Mouse (Mus musculus): ENCODE data around the gene Ptprd. TPM values are rescaled to one million over a fixed set of nuclear protein-coding genes. Genes with fewer than 3 reads are reported as not detected.
"Not testable (repeated sequence)": the region's sequence is repeated elsewhere in the genome, so short reads cannot be mapped to it uniquely, and the experiment has no call there.

Ptprd gene
- total and polyA plus RNA-seq, 3 experiments: not detected

DNA sequence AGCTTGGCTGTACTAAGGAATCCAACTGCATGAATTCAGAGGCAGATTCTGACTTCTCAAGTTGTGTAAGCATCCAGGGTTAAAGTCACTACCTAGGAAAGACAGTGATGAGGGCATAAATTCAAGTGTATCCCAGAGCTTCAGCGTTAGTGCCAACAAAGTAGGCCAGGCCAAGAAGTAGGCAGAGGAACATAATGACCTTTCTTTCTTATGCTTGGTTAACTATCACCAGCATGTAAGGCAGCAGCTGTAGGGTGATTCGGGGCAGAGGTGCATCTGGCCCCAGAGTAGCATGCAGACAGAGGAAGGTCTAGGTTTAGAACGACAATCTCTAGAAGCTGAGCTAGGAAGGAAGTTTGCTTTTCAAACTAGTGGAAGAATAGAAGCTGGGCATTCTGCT is 1782.0 kb downstream of the Ptprd start:
- H3K9me3 ChIP-seq (replicated peaks; ENCODE audit: insufficient read depth, low read length): no peaks in the 10 kb centered on the region
- no peaks in the 10 kb centered on the region for H3K27me3 ChIP-seq (ENCODE audit: control insufficient read depth in 1 of 2, insufficient read depth in 2 of 2, low read length in 2 of 2)
- H3K27ac ChIP-seq (ENCODE audit: control insufficient read depth, low read depth, low read length): no peak overlapping the region
- H3K79me2 ChIP-seq (ENCODE audit: control insufficient read depth, insufficient read depth, low read length, poor library complexity): no peaks in the 10 kb centered on the region
- H3K36me3 ChIP-seq (ENCODE audit: control insufficient read depth in 1 of 2, insufficient read depth in 2 of 2, low read length in 2 of 2): no peaks in the 10 kb centered on the region
- no peak overlapping the region for H3K9ac ChIP-seq (ENCODE audit: control insufficient read depth, low read depth, low read length, poor library complexity, severe bottlenecking)
- TF ChIP-seq MAFK (IDR thresholded peaks at IDR 0.05; ENCODE audit: borderline replicate concordance, low read depth, low read length) (no peak), HCFC1 (IDR thresholded peaks at IDR 0.05; ENCODE audit: low read depth, low read length) (no peak), TAL1 (IDR thresholded peaks at IDR 0.05; ENCODE audit: low read length) (no peak), ETS1 (IDR thresholded peaks at IDR 0.05; ENCODE audit: low read depth, low read length) (no peak), BHLHE40 (IDR thresholded peaks at IDR 0.05; ENCODE audit: borderline replicate concordance, low read depth, low read length) (no peak), POLR2AphosphoS5 (IDR thresholded peaks at IDR 0.05; ENCODE audit: borderline replicate concordance, low read depth, low read length) (no peak), TBP (IDR thresholded peaks at IDR 0.05; ENCODE audit: low read depth, low read length) (no peak), GATA1 (IDR thresholded peaks at IDR 0.05; ENCODE audit: low read depth, low read length) (no peak), MAX (IDR thresholded peaks at IDR 0.05; ENCODE audit: low read length) (no peak)
- H3K4me3 ChIP-seq (ENCODE audit: control insufficient read depth in 1 of 2, insufficient read depth in 1 of 2, low read depth in 2 of 2, low read length in 2 of 2): no peak overlapping the region
- no peaks in the 10 kb centered on the region for H3K4me1 ChIP-seq (ENCODE audit: control insufficient read depth in 1 of 2, insufficient read depth in 2 of 2, low read length in 2 of 2)
- no peak for DNase-seq (ENCODE audit: low read depth, low spot score)

DNA sequence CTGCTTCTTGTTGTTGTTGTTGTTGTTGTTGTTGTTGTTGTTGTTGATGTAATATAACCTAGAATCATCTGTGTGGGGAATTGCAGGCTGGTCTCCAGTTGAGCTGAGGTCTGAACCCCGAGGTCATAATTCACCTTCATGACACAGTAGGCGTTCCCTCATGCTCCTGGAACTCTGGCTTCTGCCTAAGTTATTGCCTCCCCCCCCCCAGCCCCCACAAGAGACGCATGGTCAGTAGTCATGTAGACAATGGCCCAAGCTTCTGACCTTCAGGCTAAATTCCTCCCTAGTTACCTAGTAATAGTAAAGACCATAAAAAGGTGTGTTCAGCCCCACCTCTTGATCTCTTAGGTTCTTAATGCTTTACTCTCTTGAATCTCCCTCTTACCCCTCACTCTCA is 1784.7 kb downstream of the Ptprd start:
- H3K79me2 ChIP-seq (ENCODE audit: control insufficient read depth, insufficient read depth, low read length, poor library complexity); H3K9me3 ChIP-seq (replicated peaks; ENCODE audit: insufficient read depth, low read length); H3K4me3 ChIP-seq (ENCODE audit: control insufficient read depth in 1 of 2, insufficient read depth in 1 of 2, low read depth in 2 of 2, low read length in 2 of 2); DNase-seq (ENCODE audit: low read depth, low spot score); H3K27me3 ChIP-seq (ENCODE audit: control insufficient read depth in 1 of 2, insufficient read depth in 2 of 2, low read length in 2 of 2); H3K36me3 ChIP-seq (ENCODE audit: control insufficient read depth in 1 of 2, insufficient read depth in 2 of 2, low read length in 2 of 2); H3K9ac ChIP-seq (ENCODE audit: control insufficient read depth, low read depth, low read length, poor library complexity, severe bottlenecking); H3K4me1 ChIP-seq (ENCODE audit: control insufficient read depth in 1 of 2, insufficient read depth in 2 of 2, low read length in 2 of 2); H3K27ac ChIP-seq (ENCODE audit: control insufficient read depth, low read depth, low read length): not testable (repeated sequence)

DNA sequence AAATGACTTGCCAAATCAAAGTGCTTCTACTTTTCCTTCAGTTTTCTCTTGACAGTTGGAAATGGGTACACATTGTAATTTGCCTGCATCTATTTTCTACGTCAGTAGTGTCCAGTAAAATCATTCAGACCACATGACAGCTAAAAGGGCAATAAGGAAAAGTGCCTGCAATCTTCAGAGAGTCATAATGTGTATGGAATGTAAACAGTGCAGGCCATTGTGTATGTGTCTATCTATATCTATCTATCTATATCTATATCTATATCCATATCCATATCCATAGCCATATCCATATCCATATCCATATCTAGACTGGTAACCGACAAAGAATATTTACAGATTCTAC is 1786.6 kb downstream of the Ptprd start:
- Histone ChIP-seq H3K4me1 (ENCODE audit: control insufficient read depth in 1 of 2, insufficient read depth in 2 of 2, low read length in 2 of 2) (no peaks in the 10 kb centered on the region), H3K27ac (ENCODE audit: control insufficient read depth, low read depth, low read length) (no peak overlapping the region), H3K9ac (ENCODE audit: control insufficient read depth, low read depth, low read length, poor library complexity, severe bottlenecking) (no peak overlapping the region), H3K36me3 (ENCODE audit: control insufficient read depth in 1 of 2, insufficient read depth in 2 of 2, low read length in 2 of 2) (no peaks in the 10 kb centered on the region), H3K4me3 (ENCODE audit: control insufficient read depth in 1 of 2, insufficient read depth in 1 of 2, low read depth in 2 of 2, low read length in 2 of 2) (no peak overlapping the region), H3K79me2 (ENCODE audit: control insufficient read depth, insufficient read depth, low read length, poor library complexity) (no peaks in the 10 kb centered on the region), H3K27me3 (ENCODE audit: control insufficient read depth in 1 of 2, insufficient read depth in 2 of 2, low read length in 2 of 2) (no peaks in the 10 kb centered on the region), H3K9me3 (replicated peaks; ENCODE audit: insufficient read depth, low read length) (no peaks in the 10 kb centered on the region)
- DNase-seq (ENCODE audit: low read depth, low spot score): no peak
- TF ChIP-seq MEF2A (IDR thresholded peaks at IDR 0.05; ENCODE audit: extremely low read depth, insufficient replicate concordance, low read depth, low read length, poor library complexity, severe bottlenecking): no peak
- no peak for TF ChIP-seq KAT2A (conservative IDR thresholded peaks at IDR 0.05; ENCODE audit: low read depth, low read length)
- TF ChIP-seq POLR2A (IDR thresholded peaks at IDR 0.05; ENCODE audit: control insufficient read depth in 1 of 2, insufficient read depth in 1 of 2, low read depth in 1 of 2, low read length in 2 of 2, poor library complexity in 1 of 2): no peak
- TF ChIP-seq MXI1 (IDR thresholded peaks at IDR 0.05; ENCODE audit: low read depth, low read length): no peak
- no peak for TF ChIP-seq NRF1 (IDR thresholded peaks at IDR 0.05; ENCODE audit: insufficient read depth, low read depth, low read length, poor library complexity, severe bottlenecking)

Measured in MEL (cell line).